Mouse (Mus musculus): Measurements from ENCODE around the gene Tbcel.

Tbcel gene

DNA sequence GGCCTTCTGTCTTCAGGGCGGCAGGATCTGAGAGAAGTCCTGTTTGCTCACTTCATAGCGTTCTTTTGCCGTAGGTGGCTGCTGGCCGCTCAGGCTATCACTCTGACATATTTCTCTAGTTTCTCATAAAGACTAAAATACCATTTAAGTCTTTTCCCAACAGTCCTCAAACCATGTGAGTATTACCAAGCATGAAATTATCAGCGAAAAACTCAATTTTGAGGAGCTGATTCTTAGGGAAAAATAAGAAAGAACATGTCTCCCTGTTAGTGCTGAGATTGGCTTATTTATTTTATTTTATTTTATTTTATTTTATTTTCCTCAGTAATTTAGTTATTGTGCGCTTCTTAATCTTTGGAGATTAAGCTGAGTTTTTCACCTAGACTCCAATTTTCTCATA is at the start of gene Tbcel:
Tbcel (minus strand) TSS at position 101 of the 400 bp plus-strand sequence.
- DNase-seq, result no peak

DNA sequence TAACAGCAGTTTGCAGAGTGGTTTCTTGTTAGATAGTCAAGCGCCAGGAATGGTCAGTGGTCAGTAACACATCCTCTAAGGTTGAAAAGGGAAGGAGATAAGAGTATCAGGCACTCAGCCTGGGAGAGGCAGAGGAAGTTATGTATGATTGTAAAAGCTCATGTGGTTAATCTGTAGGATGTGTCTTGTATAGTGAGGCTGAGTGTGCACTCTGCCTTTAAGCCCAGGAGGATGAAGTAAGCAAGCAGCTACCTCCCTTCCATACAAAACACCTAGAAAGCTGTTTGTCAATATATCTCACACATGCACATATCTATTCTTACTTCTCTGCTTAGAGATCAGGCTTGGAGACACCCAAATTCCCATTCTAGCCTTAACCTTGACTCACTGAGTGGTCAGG is 47.6 kb upstream of the Tbcel start:
- no peak for DNase-seq

DNA sequence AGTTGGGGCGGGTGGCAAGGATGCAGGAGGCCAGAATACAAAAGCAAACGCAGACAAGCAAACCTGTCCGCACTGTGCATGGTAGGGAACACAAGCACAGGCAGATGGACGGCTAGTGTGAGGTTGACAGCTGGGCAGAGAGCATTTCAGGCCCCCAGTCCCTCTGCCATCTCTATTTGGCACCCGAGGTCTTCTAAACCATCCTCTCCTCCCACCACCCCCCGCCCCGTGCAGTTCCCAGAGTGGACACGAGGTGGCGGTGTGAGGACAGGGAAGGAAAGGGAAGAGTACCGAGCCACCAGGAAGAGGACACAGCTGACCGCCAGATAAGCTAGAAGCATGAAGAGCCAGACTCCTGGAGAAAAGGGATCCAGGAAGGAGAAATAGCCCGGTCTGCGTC is 42.5 kb upstream of the Tbcel start:
- peak; percentile 15 to 36 for DNase-seq

DNA sequence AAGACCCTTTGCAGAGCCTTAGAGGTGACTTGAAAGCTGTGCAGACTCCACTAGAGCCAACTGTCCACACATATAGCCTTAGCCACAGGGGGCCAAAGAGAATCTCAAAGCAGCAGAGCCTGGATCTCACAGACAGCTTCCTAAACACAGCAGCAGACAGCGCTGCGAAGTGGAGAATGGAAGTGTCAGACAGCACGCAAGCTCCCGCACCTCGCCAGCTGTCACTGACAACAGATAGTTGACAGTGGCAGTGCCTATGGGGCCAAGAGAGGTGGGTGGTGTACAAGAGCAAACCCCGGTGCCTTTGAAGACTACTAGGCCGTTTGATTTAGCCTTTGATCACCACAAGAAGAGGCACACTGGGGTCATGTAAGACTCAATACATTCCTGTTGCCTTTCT is 41.4 kb upstream of the Tbcel start:
- DNase-seq, result no peak

DNA sequence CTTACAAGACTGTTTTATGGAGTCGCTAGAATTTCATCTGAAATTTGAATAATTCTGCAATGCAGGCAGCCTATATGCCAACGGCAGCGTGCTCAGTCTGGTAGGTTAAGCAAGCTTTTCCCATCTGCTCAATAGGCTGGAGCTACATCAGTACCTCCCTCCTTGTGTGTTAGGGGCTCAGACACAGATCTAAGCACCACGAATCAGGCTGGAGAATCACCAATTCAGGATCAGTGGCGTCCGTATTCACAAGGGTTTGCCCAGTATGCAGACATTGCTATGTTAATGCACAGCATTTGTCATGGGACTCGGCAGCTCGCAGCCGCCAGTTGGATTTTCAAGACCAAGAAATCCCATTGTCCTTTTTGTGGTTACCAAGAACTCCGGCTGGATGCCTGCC is 36.9 kb upstream of the Tbcel start:
- DNase-seq, result no peak

DNA sequence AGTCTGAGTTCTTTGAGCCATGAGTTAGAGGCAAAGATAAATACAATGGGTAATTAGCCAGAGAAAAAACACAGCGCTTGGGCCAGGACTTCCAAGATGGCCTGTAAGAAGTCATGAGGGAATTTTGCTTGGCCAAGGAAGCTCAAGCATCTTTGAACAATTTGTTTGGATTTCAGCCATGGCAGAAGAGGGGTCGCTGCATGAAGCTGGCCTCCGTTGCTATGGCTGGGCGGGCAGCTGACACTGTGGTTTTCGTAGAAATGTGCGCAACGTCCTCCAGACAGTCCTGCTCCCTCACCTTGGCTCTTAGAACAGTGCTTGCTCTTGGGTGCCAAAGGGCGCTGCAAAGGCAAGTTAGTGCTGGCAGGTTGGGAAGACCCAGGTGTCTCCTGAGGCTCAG is 25.9 kb upstream of the Tbcel start:
- no peak for DNase-seq

DNA sequence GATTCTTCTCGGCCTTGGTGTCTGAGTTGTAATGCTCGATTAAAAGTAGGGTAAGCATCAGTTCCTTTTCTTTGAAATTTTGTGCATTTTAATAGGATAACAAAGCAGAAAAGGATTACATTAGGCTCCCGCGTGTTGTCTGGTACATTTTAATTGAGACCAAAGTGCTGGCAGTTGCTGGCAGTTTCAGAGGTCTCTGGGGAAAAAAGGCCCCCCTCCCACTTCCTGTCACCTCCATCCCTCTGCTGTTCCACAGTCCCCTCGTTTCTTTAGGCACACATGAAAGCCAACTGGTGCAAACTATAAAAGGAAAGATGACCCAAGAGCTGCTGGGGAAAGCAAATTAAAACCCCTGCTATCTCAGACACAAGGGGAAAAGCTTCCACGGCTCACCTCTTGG is 25.4 kb upstream of the Tbcel start:
- no peak for DNase-seq

DNA sequence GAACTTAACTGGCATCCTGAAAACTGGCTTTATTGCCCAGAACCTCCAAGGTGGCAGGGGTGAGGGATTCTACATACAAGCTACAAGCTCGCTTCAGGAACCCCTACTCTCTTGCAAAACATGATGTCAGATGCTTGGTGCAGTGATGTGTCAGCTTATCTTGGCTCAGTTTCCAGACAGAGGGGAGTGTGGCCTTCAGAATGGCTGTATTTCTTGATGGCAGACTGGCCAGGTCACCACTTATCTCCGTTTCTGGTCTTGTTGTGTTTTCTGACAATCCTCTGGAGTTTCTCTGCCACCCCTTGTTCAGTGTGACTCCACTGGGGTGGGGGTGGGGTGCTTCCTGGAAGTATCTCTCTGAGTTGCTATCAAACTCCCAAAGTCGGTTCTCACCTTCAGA is 24.3 kb upstream of the Tbcel start:
- no peak for DNase-seq

DNA sequence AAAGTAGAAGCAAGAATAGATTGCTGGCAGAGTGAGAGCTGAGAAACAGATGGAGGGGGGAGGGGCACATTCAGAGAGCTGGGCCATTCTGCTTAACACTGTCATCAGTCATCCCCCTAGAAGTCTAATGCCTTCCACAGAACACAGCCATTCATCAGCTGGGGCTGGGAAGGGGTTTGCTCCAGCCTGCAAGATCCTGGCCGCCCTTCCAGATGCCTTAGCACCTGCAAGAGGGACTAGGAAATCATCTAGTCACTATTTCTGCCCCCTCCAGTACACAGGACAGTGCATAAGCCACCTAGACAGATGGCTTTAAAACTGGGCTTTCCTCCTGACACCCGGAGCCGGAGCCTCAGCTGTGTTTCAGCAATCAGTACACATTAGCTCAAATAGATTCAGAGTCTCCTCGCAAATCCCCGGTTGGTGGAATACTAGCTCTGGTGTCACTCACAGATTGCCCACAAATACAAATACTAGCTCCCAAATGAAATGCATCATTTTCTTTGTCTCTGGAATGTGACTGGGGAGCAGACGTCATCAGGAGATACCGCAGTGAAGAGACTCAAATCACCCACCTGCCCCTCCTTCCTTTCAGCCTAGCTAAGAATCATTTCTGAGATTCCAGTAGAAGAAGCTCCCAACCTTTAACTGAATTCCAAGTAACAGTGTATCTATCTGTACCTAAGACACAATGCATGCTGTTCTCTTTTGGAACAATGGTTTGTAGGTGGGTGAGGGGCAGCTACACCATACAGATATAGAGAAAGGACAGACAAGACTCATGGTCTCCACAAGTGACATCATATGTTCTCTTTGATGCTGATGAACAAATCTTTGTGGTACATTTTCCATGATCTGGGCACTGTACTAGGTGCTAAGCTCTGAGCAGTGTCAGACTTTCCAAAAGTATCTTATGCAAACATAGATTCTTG is 22.9 kb upstream of the Tbcel start:
- DNase-seq, result no peak

DNA sequence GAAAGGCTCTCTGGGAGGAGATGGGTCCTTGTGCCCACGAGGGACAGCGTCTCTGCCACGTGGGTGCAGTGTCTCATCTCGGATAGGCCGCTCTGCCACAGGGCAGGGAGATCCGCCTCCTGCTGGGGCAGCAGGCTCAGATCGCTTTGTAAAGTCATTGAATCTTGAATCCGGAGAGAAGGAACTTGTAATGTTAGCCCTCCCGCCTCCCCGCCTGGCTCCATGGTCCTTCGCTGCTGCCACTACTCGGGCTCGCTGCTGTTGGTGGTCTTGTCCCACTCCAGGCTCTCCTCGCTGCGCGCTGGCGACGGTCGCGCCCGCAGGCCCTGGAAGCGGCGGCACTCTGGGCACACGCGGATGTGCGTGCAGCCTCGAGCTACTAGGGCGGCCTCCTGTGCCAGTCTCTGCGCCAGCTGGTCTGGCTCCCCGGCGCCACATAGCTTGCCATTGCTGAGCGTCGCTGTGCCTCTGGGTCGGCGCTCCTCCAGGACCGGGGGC is 13.0 kb upstream of the Tbcel start:
- DNase-seq, result peak; percentile 18 to 38

DNA sequence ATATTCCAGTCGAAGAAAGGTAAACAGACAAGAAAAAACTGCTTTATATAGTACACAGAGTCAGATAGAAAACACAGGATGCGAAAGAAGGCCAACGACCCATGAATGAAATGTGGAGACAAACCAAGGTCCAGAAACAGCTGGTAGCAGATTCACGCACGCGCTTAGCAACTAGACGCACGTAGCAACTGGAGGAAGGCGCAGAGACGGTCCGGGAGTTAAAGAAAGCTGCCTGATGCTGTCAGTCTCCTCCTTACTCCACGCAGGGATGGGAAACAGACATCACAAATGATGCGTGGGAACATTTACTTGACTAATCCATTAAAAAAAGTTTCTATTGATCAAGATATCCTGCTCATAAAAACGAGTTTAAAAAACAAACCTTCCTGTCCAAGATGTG is 10.6 kb upstream of the Tbcel start:
- no peak for DNase-seq

DNA sequence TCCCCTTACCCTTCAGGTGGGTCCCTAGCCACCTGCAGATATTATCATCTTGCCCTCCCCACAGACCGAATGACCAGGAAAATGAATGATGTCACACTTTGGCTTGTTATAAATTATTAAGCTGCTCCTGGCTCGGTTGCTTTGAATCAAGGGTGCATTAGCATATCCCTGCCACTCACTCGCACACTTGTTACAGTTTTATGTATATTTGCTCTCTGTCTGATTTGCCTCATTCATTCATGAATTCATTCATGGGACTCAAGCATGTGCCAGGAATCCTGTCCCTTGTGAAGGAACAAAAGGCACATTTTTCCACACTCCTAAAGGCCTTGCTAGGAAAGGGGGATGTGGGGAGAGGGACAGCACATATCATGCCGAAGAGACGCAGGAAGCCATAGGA is 5.5 kb upstream of the Tbcel start:
- no peak for DNase-seq

DNA sequence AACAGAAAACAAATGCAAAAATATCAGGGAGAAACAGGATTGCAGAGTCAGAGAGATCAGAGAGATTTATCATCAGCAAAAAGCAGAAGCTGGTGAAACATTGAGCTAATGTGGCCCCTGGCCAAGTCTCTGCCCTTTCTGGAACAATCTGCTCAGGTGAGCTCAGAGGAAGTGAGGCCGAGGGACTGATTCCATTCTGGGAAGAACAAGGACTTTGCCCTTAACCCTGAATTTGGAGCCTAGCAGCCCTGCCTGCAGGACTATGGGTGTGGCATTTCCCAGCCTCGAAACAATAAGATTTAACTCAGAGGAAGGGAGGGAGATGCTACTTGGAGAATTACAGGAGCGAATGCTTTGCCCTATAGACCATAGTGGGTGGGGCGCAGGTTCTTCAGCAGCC is 4.7 kb upstream of the Tbcel start:
- DNase-seq, result no peak

DNA sequence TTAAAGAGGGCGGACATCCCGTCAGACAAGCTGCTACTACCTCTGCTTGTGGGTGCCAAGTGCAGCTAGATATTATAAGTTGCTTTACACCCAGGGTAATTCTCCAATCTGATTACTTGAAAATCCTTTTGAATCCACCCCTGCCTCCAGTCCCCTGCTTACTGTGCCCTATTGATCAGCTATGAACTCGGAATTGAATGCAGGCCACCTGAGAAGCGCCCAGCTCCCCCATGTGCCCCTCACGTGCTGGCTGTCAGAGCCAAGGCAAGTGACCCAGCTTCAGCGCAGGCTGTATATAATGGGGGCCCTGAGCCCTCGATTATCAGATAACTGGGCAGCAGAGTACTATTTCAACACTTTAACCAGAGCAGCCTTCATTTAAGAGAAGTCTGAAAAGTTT is 626 bp upstream of the Tbcel start:
- DNase-seq, result no peak

DNA sequence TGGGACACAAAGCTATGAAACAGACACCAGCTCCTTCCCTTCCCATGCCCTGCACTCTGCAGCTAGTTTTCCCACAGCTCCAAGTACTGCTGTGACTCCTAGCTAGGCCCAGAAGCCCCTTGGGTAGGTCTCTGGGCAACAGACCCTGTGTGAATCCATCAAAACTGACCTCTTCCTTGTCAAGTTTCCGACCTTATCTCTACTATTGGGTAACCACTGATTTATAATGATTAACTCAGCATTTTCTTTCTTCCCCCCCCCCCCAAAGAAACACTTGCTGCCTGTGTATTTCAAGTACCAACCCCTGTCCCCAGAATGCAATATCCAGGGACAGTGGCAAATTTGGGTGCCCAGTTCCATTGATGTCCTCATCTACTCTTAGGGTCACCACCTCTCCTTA is 587 bp downstream of the Tbcel start:
- DNase-seq, result no peak

DNA sequence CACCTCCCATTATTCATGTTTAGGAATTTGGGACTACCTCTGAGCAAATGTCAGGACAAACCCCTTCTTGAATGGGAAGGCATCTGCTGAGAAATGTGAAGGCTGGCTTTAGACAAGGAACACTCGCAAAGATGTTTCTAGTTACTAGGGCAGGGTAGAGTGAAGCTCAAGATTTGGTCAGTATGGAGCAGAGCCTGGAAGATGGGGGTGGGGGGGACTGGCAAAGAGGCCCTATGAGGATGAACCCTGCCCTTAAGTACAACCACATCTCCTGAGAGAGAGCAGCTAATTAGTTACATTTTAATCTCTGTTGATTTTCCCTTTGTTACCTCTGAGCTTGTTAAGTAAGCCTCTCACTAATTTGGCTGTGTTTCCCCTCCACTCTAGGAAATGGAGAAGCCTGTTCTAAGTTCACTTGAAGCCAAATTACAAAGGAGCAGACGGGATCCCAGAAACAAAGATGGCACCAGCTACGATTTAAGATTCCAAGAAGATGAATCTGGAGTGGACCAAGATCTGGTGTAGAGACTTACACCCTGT is 2.6 kb downstream of the Tbcel start:
- no peak for DNase-seq

DNA sequence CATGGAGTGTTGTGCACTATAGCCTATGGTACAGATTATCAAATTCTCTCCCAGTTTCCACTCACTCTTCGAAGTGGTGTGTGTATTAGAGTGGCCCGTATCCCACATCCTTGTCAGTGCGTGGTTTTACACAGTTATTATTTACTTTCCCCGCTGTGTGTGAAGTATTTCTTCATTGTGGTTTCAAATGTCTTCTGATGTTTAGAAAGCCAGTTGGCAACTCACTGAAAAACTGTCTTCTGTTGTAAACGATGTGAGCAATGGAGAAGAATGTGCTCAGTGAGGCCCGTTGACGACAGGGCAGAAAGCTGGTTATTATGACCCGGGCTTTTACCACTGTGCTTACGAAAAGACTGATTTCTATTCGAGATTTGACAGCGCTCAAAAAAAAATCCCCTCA is 3.0 kb downstream of the Tbcel start:
- no peak for DNase-seq

DNA sequence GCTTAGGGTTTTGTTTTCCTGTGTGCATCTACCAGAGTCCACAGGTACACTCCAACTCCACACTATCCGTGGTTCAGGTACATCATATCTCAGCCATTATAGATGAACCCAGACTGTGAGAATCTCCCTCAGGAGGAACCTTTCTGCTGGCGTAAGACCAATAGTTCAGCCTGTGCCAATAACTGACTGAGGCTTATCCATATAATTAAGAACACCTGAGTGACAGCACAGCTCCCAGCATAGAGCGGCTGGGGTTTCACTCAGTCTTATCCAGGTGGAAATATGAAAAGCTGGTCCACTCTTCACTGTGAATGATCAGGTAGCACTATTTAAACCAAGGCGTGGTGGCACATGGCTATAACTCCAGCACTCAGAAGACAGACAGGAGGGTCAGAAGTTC is 3.9 kb downstream of the Tbcel start:
- no peak for DNase-seq

DNA sequence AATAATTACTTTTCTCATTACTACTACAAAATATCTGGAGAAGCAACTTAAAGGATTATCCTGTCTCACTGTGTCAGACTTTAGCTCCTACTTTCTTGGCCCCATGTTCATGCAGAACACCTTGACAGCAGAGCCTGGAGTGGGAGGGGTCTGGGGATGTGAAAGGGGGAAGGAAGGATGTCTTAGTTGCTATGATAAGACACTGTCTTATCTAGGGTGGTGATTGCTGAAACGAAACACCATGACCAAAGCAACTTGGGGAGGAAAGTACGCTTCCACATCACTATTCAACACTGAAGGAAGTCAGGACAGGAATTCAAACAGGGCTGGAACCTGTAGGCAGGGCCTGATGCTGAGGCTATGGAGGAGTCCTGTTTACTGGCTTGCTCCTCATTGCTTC is 11.3 kb downstream of the Tbcel start:
- DNase-seq, result no peak

DNA sequence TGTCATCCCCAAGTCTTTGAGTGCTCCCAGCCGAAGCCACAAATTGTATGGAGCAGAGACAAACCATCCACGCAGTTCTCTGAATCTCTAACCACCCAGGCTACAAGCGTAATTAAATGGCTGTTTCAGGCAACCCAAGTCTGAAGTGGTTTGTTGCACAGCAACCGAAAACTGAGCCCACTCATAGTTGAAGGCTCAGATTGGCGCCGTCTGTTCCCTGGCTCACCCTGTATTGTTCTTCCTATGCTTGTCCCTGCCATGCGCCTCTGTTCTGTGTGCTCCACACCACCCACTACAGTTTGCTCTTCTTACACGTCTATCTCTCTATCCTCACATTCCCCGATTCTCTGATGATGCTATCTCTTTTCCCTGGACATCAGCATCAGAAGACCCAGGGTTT is 15.8 kb downstream of the Tbcel start:
- DNase-seq, result peak in 1 of 2 experiments; percentile 46

DNA sequence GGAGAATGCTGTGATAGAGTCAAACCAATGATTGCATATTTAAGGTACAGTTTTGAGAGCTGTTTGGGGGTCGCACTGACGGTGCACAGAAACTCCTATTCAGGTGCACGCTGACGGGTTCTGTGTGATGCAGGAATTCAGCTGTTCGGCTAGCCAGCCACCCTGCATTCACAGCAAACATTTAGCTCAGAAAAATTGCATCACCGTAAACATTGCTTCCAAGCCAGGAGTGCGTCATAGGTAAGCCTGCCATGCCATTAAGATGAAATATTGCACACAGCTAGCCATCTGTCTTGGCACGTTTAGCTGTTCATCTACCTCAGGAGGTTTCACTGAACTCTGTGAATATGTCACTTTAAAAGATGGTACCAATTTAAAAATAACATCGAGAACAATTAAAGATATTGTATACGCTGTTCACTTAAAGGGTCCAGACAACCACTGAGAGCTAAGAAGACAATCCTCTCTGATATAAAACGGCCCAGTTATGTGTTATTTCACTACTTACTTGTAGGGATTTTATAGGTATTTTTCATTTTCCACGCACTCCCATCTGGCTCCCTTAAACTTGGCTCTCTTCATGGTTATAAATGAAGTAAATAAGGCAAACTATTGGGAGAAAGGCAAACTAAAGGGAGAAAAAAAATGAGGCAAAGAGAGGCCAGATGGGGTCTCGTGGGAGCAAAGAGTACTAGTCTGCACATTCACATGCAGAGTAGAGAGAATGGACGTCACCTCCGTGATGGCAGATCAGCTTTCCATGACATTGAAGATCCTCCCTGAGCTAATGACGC is 16.8 kb downstream of the Tbcel start:
- DNase-seq, result no peak

DNA sequence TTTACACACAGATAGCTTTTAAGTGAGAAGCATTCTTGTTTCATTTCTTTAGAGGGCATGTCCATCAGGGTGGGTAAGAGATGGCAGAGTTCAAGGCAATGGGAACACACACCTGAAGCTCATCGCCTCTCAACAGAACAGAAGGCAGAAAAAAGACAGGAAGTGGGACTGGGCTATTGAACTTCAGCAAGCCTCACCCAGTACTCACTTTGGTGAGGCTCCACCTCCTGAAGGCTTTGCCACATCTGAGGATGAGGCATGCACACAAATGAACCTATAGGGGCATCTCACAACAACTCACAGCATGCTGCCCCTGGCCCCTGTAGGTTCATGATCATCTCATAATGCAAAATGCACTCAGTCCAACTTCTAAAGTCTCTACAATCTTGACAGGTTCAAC is 19.5 kb downstream of the Tbcel start:
- no peak for DNase-seq

DNA sequence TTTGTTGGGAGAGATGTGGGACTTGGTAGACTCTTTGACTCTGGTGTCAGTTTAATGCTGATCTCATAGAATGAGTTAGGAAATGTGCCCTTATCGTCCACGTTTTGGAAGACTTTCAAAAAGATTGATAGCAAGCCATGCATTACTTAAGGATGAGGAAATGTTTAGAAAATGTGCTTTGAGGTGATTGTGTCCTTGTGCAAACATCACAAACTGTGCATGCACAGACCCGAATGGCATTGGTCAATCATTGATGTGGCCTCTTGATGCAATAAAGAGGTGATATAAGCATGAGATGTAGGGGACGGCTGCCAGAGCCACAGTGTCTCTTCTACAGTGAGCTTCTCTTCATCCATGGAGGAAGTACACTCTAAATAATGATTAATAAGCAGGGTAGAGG is 20.7 kb downstream of the Tbcel start:
- no peak for DNase-seq

DNA sequence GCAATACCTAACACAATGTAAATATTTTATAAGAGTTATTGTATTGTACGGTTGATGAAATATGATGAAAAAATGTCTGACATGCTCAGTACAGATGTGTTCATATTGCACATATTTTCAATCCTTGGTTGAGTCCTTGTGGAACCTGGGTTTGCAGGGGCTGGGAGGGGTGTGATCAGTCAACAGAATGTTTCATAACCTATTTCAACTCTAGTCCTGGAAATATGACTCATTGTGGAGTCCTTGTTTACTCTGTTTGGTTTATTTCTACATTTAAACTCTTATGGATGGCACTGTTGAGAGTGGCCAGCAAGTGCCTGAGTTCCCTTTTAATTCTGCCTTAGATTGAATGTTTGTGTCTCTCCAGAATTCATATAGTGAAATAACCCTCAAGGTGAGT is 22.9 kb downstream of the Tbcel start:
- peak in 1 of 2 experiments; percentile 53 for DNase-seq
